Mouse (Mus musculus) thymus, postnatal 36 days (tissue): ENCODE results near the gene Cryge.
"Not testable (repeated sequence)": the region's sequence is repeated elsewhere in the genome, so short reads cannot be mapped to it uniquely, and the experiment has no call there.

Experiments used
- DNase-seq, 2 experiments: peaks; one replicate each; pipeline ENCODE4 v3.0.0; 2022; ENCODE audit warnings: mixed read lengths in 2 of 2

Cryge gene

GRCm38 (mm10) chr1:65050952-65051351 lies at the start of gene Cryge:
Cryge (minus strand) TSS chr1:65051149.
- DNase-seq, result not testable (repeated sequence)

- DNase-seq, result no peak
Observed at GRCm38 (mm10) chr1:65096953-65097352, 46.0 kb upstream of the Cryge start.

GRCm38 (mm10) chr1:65091566-65091965 lies 40.6 kb upstream of the Cryge start:
- no peak for DNase-seq

GRCm38 (mm10) chr1:65090370-65090769 lies 39.4 kb upstream of the Cryge start:
- DNase-seq, result no peak

- no peak for DNase-seq
Observed at GRCm38 (mm10) chr1:65088567-65089356, 37.8 kb upstream of the Cryge start.

GRCm38 (mm10) chr1:65082188-65082587 lies 31.2 kb upstream of the Cryge start, which contains the start of gene Crygb:
Crygb (minus strand) TSS chr1:65082288.
- no peak for DNase-seq

GRCm38 (mm10) chr1:65075607-65076006 lies 24.7 kb upstream of the Cryge start:
- DNase-seq, result no peak

GRCm38 (mm10) chr1:65073589-65073988 lies 22.6 kb upstream of the Cryge start, which contains the start of gene Crygc:
Crygc (minus strand) TSS chr1:65073689.
- no peak for DNase-seq

GRCm38 (mm10) chr1:65067842-65068241 lies 16.9 kb upstream of the Cryge start:
- DNase-seq, result no peak

- no peak for DNase-seq
Observed at GRCm38 (mm10) chr1:65064201-65064600, 13.3 kb upstream of the Cryge start.

GRCm38 (mm10) chr1:65063352-65063751 lies 12.4 kb upstream of the Cryge start, which contains the start of gene Crygd:
Crygd (minus strand) TSS chr1:65063452.
- no peak for DNase-seq

GRCm38 (mm10) chr1:65052140-65052539 lies 1.2 kb upstream of the Cryge start:
- DNase-seq, result no peak

- DNase-seq, result no peak
Observed at GRCm38 (mm10) chr1:65051696-65052095, 747 bp upstream of the Cryge start.

GRCm38 (mm10) chr1:65048781-65049180 lies 2.2 kb downstream of the Cryge start:
- no peak for DNase-seq

- DNase-seq, result no peak
Observed at GRCm38 (mm10) chr1:65046401-65047109, 4.4 kb downstream of the Cryge start.

- DNase-seq, result no peak
Observed at GRCm38 (mm10) chr1:65043433-65043832, 7.5 kb downstream of the Cryge start.

- no peak for DNase-seq
Observed at GRCm38 (mm10) chr1:65041837-65042236, 9.1 kb downstream of the Cryge start.

GRCm38 (mm10) chr1:65040806-65041205 lies 10.1 kb downstream of the Cryge start:
- DNase-seq, result no peak

- DNase-seq, result no peak
Observed at GRCm38 (mm10) chr1:65039679-65040078, 11.3 kb downstream of the Cryge start.

GRCm38 (mm10) chr1:65037542-65037941 lies 13.4 kb downstream of the Cryge start:
- no peak for DNase-seq

GRCm38 (mm10) chr1:65035513-65035912 lies 15.4 kb downstream of the Cryge start:
- no peak for DNase-seq

GRCm38 (mm10) chr1:65032641-65033040 lies 18.3 kb downstream of the Cryge start, which contains the start of gene Akr1cl:
Akr1cl (minus strand) TSS chr1:65032759.
- no peak for DNase-seq

- no peak for DNase-seq
Observed at GRCm38 (mm10) chr1:65028206-65028605, 22.7 kb downstream of the Cryge start.

GRCm38 (mm10) chr1:65012726-65013125 lies 38.2 kb downstream of the Cryge start:
- DNase-seq, result no peak
